Mouse (Mus musculus): ENCODE measurements around the gene Cenpp. TPM values are rescaled to one million over a fixed set of nuclear protein-coding genes. Genes with fewer than 3 reads are reported as not detected.

Cenpp gene
- polyA plus RNA-seq, 1 experiment, result 27.2 TPM

GRCm38 (mm10) chr13:49470319-49470718, 182.3 kb downstream of the Cenpp start:
- no peaks in the 10 kb centered on the region for H3K36me3 ChIP-seq (ENCODE audit: control insufficient read depth, insufficient read depth, low read length, poor library complexity, severe bottlenecking)
- H3K9me3 ChIP-seq (replicated peaks; ENCODE audit: control insufficient read depth, insufficient read depth, low read length, poor library complexity, severe bottlenecking), result no peaks in the 10 kb centered on the region
- no peaks in the 10 kb centered on the region for H3K4me1 ChIP-seq (ENCODE audit: control insufficient read depth, insufficient read depth, low read length)
- H3K27me3 ChIP-seq (ENCODE audit: control insufficient read depth, insufficient read depth, low read length, poor library complexity, severe bottlenecking), result no peaks in the 10 kb centered on the region
- TF ChIP-seq CTCF (IDR thresholded peaks at IDR 0.05; ENCODE audit: low read depth, low read length) (no peak), POLR2A (IDR thresholded peaks at IDR 0.05; ENCODE audit: insufficient read depth, low read length) (no peak), EP300 (IDR thresholded peaks at IDR 0.05; ENCODE audit: insufficient read depth, low read depth, low read length) (no peak)
- no peak overlapping the region for H3K9ac ChIP-seq (ENCODE audit: low read depth, poor library complexity, severe bottlenecking)
- no peak overlapping the region for H3K27ac ChIP-seq (ENCODE audit: insufficient read depth, low read length)
- no peak overlapping the region for H3K4me3 ChIP-seq (ENCODE audit: low read depth, low read length)

DNA sequence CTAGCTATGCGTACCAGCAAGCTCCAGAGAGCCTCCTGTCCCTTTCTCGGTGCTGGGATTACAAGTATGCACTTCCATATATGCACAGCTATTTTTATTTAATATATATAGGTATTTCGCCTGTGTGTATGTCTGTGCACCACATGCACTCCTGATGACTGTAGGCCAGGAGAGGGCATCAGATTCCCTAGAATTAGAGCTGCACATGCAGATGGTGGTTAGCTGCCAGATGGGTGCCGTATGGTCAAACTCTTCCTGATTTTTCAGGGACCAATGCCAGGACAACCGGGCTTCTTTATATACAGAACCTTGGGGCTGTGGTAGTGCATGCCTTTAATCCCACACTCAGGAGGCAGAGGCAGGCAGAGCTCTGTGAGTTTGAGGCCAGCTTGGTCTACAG, 183.6 kb downstream of the Cenpp start:
- Histone ChIP-seq H3K4me1 (ENCODE audit: control insufficient read depth, insufficient read depth, low read length) (no peaks in the 10 kb centered on the region), H3K9ac (ENCODE audit: low read depth, poor library complexity, severe bottlenecking) (no peak overlapping the region)

GRCm38 (mm10) chr13:49467585-49467984, 185.0 kb downstream of the Cenpp start:
- no peak overlapping the region for H3K9ac ChIP-seq (ENCODE audit: low read depth, poor library complexity, severe bottlenecking)
- no peak overlapping the region for H3K4me3 ChIP-seq (ENCODE audit: low read depth, low read length)
- no peaks in the 10 kb centered on the region for H3K27me3 ChIP-seq (ENCODE audit: control insufficient read depth, insufficient read depth, low read length, poor library complexity, severe bottlenecking)
- H3K36me3 ChIP-seq (ENCODE audit: control insufficient read depth, insufficient read depth, low read length, poor library complexity, severe bottlenecking), result peaks cover 16% of the 10 kb centered on the region
- H3K4me1 ChIP-seq (ENCODE audit: control insufficient read depth, insufficient read depth, low read length), result no peaks in the 10 kb centered on the region
- H3K9me3 ChIP-seq (replicated peaks; ENCODE audit: control insufficient read depth, insufficient read depth, low read length, poor library complexity, severe bottlenecking), result no peaks in the 10 kb centered on the region
- no peak overlapping the region for H3K27ac ChIP-seq (ENCODE audit: insufficient read depth, low read length)
- TF ChIP-seq POLR2A (IDR thresholded peaks at IDR 0.05; ENCODE audit: insufficient read depth, low read length), result no peak
- no peak for TF ChIP-seq CTCF (IDR thresholded peaks at IDR 0.05; ENCODE audit: low read depth, low read length)

More for the DNA sequence above, 183.6 kb downstream of the Cenpp start:
- Histone ChIP-seq H3K27ac (ENCODE audit: insufficient read depth, low read length) (no peak overlapping the region), H3K4me3 (ENCODE audit: low read depth, low read length) (no peak overlapping the region), H3K9me3 (replicated peaks; ENCODE audit: control insufficient read depth, insufficient read depth, low read length, poor library complexity, severe bottlenecking) (no peaks in the 10 kb centered on the region), H3K27me3 (ENCODE audit: control insufficient read depth, insufficient read depth, low read length, poor library complexity, severe bottlenecking) (no peaks in the 10 kb centered on the region), H3K36me3 (ENCODE audit: control insufficient read depth, insufficient read depth, low read length, poor library complexity, severe bottlenecking) (peaks cover 8% of the 10 kb centered on the region; the same call in 1 of the 2 replicates)
- TF ChIP-seq EP300 (IDR thresholded peaks at IDR 0.05; ENCODE audit: insufficient read depth, low read depth, low read length), result no peak

- Histone ChIP-seq H3K27me3 (ENCODE audit: control insufficient read depth, insufficient read depth, low read length, poor library complexity, severe bottlenecking) (no peaks in the 10 kb centered on the region), H3K9ac (ENCODE audit: low read depth, poor library complexity, severe bottlenecking) (no peak overlapping the region)
These were observed 186.1 kb downstream of the Cenpp start for GRCm38 (mm10) chr13:49466393-49467075.

GRCm38 (mm10) chr13:49465875-49466274, 186.7 kb downstream of the Cenpp start:
- Histone ChIP-seq H3K36me3 (ENCODE audit: control insufficient read depth, insufficient read depth, low read length, poor library complexity, severe bottlenecking) (peaks cover 23% of the 10 kb centered on the region), H3K4me1 (ENCODE audit: control insufficient read depth, insufficient read depth, low read length) (no peaks in the 10 kb centered on the region), H3K27me3 (ENCODE audit: control insufficient read depth, insufficient read depth, low read length, poor library complexity, severe bottlenecking) (no peaks in the 10 kb centered on the region), H3K4me3 (ENCODE audit: low read depth, low read length) (no peak overlapping the region), H3K9ac (ENCODE audit: low read depth, poor library complexity, severe bottlenecking) (no peak overlapping the region), H3K27ac (ENCODE audit: insufficient read depth, low read length) (no peak overlapping the region), H3K9me3 (replicated peaks; ENCODE audit: control insufficient read depth, insufficient read depth, low read length, poor library complexity, severe bottlenecking) (no peaks in the 10 kb centered on the region)
- no peak for TF ChIP-seq CTCF (IDR thresholded peaks at IDR 0.05; ENCODE audit: low read depth, low read length)

More at GRCm38 (mm10) chr13:49466393-49467075, 186.1 kb downstream of the Cenpp start:
- Histone ChIP-seq H3K4me1 (ENCODE audit: control insufficient read depth, insufficient read depth, low read length) (no peaks in the 10 kb centered on the region), H3K4me3 (ENCODE audit: low read depth, low read length) (no peak overlapping the region), H3K36me3 (ENCODE audit: control insufficient read depth, insufficient read depth, low read length, poor library complexity, severe bottlenecking) (peaks cover 20% of the 10 kb centered on the region), H3K9me3 (replicated peaks; ENCODE audit: control insufficient read depth, insufficient read depth, low read length, poor library complexity, severe bottlenecking) (no peaks in the 10 kb centered on the region), H3K27ac (ENCODE audit: insufficient read depth, low read length) (no peak overlapping the region)
- no peak for TF ChIP-seq POLR2A (IDR thresholded peaks at IDR 0.05; ENCODE audit: insufficient read depth, low read length)
- no peak for TF ChIP-seq CTCF (IDR thresholded peaks at IDR 0.05; ENCODE audit: low read depth, low read length)
- TF ChIP-seq EP300 (IDR thresholded peaks at IDR 0.05; ENCODE audit: insufficient read depth, low read depth, low read length), result no peak

GRCm38 (mm10) chr13:49462921-49463320, 189.7 kb downstream of the Cenpp start:
- no peaks in the 10 kb centered on the region for H3K9me3 ChIP-seq (replicated peaks; ENCODE audit: control insufficient read depth, insufficient read depth, low read length, poor library complexity, severe bottlenecking)
- H3K4me3 ChIP-seq (ENCODE audit: low read depth, low read length), result no peak overlapping the region
- no peak overlapping the region for H3K9ac ChIP-seq (ENCODE audit: low read depth, poor library complexity, severe bottlenecking)
- H3K4me1 ChIP-seq (ENCODE audit: control insufficient read depth, insufficient read depth, low read length), result no peaks in the 10 kb centered on the region
- H3K27me3 ChIP-seq (ENCODE audit: control insufficient read depth, insufficient read depth, low read length, poor library complexity, severe bottlenecking), result no peaks in the 10 kb centered on the region
- H3K27ac ChIP-seq (ENCODE audit: insufficient read depth, low read length), result no peak overlapping the region
- peaks cover 29% of the 10 kb centered on the region for H3K36me3 ChIP-seq (ENCODE audit: control insufficient read depth, insufficient read depth, low read length, poor library complexity, severe bottlenecking)
- TF ChIP-seq CTCF (IDR thresholded peaks at IDR 0.05; ENCODE audit: low read depth, low read length) (no peak), EP300 (IDR thresholded peaks at IDR 0.05; ENCODE audit: insufficient read depth, low read depth, low read length) (no peak), POLR2A (IDR thresholded peaks at IDR 0.05; ENCODE audit: insufficient read depth, low read length) (no peak)
